Mouse (Mus musculus) activated CD4-positive, CD25-positive, alpha-beta regulatory T cell, adult 9 weeks (primary cell): Measurements from ENCODE around the gene Zcrb1. TPM values are rescaled to one million over a fixed set of nuclear protein-coding genes. Genes with fewer than 3 reads are reported as not detected.

Experiments
- polyA plus RNA-seq: library from polyadenylated mRNA; unstranded; fragments of 100-300 nt; shearing (Covaris generic); gene quantifications from one replicate; pipeline ENCODE4 v1.2.1, GENCODE M21; 2017

The Zcrb1 gene
- polyA plus RNA-seq: 46.6 TPM

DNA sequence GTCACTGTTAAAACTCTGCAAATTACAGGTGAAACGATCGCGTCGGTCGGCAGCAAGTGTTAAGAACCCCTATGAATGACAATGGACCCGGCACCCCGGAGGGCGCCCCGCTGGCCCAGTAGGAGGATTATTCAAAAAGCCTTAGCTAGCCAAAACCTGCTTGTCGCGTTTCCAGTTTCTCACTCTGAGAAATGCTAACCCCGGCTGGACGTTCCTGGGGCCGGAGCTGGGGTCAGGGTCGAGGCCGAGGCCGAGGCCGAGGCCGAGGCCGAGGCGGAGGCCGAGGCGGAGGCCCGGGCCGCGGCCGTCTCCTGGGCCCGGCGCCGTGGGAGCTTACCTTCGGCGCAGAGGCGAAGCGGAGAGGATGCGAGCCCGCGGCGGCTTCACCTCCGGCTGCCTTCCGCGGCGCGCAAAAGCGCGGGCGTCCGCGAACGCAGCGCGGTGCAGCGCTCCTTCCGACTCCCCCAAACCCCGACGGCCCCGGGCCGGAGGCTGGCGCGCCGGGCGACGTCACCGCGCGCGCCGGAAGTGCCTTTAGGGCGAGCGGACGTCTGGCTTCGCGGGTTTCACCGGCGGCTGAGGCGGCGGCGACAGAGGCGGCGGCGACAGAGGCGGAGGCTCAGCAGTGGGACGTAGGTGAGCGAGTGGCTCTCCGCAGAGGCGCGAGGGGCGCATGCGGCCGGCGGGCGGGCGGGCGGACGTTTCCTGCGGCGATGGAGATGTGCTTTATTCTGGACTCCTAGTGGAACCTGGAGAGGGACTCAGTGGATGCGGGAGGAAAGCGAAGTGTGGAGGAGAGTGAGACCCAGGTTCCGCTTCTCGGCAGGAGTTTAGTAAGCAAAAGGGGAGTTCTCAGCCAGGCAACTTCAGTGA lies at the start of gene Zcrb1, which contains the start of gene Pphln1:
Gene Zcrb1 (minus strand): TSS at position 509 of the 873 bp plus-strand sequence.
Gene Pphln1 (plus strand): TSS at position 525 of the 873 bp plus-strand sequence.

DNA sequence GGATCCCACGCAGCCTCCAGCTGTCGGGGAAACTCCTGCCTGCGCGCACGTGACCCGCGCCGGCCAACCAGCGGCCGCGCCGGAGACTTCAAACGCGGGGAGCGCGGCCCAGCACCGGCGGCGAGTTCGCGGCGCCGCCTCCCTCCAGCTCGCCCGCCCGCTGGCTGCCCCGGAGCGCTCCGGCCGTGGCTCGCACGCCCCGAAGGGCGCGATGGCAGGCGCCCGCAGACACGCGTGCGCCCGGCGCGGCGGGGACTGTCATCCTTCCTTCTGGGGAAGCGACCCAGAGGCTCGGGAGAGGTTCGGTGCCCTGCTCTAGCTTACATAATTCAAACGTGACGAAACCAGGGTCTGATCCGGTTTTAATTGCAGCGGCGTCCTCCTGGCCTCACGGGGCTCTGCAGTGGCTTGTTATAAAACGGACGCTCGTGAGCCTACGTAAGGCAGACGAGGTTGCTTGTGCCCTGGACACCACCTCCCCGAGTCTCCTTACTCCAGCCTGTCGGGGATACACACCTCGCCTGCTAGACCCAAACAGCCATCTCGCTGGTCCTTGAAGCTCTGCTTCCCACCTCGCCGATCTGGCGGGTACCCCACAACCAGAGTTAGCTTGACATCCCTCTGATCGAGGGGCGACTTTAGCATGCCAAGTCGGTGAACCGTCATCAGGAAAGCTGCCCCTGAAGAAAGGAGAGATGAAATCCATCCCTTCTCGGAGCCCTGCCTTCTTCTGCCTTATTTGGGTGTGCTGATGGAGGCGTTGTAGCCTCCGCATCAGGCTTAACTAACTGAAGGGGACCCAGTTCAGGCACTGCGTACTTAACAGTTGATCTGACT lies 61.0 kb downstream of the Zcrb1 start, which contains the start of gene Yaf2:
Gene Yaf2 (minus strand): TSS at position 11 of the 837 bp plus-strand sequence.

Other genes with a start within 250 kb of the Zcrb1 start
- 3.6 TPM for gene Gxylt1, start 123.2 kb downstream of the Zcrb1 start, polyA plus RNA-seq
- 24.3 TPM for gene Yaf2, start 61.4 kb downstream of the Zcrb1 start, polyA plus RNA-seq
- gene Pphln1, start within 50 bp of the Zcrb1 start, polyA plus RNA-seq: 55.8 TPM
- 1.6 TPM for gene Prickle1, start 197.6 kb upstream of the Zcrb1 start, polyA plus RNA-seq